Mouse (Mus musculus) heart, embryonic 13.5 days (tissue): ENCODE measurements at regions not wholly inside any gene's neighbourhood (a gene's known extent, or its start where the extent isn't known, plus 50 kb on each side); places are given as distances from the start of the nearest gene placed in this dataset.

Source experiments
- ATAC-seq: fragments of 200-750 bp; cut with Nextera tagmentation; 2 replicates; pipeline ENCODE4 v1.8.0; 2017; ENCODE audit warnings: moderate TSS enrichment; ENCODE audit not compliant: insufficient number of reproducible peaks, low FRiP score, low TSS enrichment; ENCODE audit errors: extremely low read depth
- H3K27ac ChIP-seq: fragments of 300-500 bp; sonication (generic); replicated peaks from 2 replicates; pipeline ENCODE4 v1.5.1; 2015; ENCODE audit warnings: moderate library complexity, mild to moderate bottlenecking, inconsistent platforms
- H3K27me3 ChIP-seq: fragments of 300-500 bp; sonication (generic); replicated peaks from 2 replicates; pipeline ENCODE4 v1.6.1; 2015; ENCODE audit warnings: mild to moderate bottlenecking, inconsistent platforms
- H3K36me3 ChIP-seq: fragments of 300-500 bp; sonication (generic); 2 replicates; pipeline ENCODE4 v1.6.1; 2015; ENCODE audit warnings: mild to moderate bottlenecking, inconsistent platforms
- H3K4me1 ChIP-seq: fragments of 300-500 bp; sonication (generic); 2 replicates; pipeline ENCODE4 v1.6.1; 2015; ENCODE audit warnings: inconsistent platforms
- H3K4me2 ChIP-seq: fragments of 300-500 bp; sonication (generic); 2 replicates; pipeline ENCODE4 v1.6.1; 2015; ENCODE audit warnings: inconsistent platforms, mild to moderate bottlenecking, moderate library complexity
- H3K4me3 ChIP-seq: fragments of 300-500 bp; sonication (generic); 2 replicates; pipeline ENCODE4 v1.5.1; 2015; ENCODE audit warnings: moderate library complexity, mild to moderate bottlenecking, inconsistent platforms
- H3K9ac ChIP-seq: fragments of 300-500 bp; sonication (generic); 2 replicates; pipeline ENCODE4 v1.6.1; 2015; ENCODE audit warnings: inconsistent platforms, mild to moderate bottlenecking, moderate library complexity
- H3K9me3 ChIP-seq: fragments of 300-500 bp; sonication (generic); 2 replicates; pipeline ENCODE4 v1.6.1; 2016; ENCODE audit warnings: inconsistent platforms
- WGBS: fragments of 180-500 bp; shearing (Covaris S2); methylation state at CpG from one replicate; pipeline ENCODE4 v1.1.7; 2015; ENCODE audit warnings: mixed read lengths; 5-methylcytosine and 5-hydroxymethylcytosine counted together

- H3K4me1 ChIP-seq, result no peaks in the 10 kb centered on the region; the same call in 1 of the 2 replicates
- H3K36me3 ChIP-seq, result no peaks in the 10 kb centered on the region
- no peak overlapping the region for H3K9ac ChIP-seq
- no peak overlapping the region for H3K4me3 ChIP-seq
- WGBS, result 69% methylated on average over 4 of the region's 4 CpGs
- no peaks in the 10 kb centered on the region for H3K9me3 ChIP-seq
- no peaks in the 10 kb centered on the region for H3K27me3 ChIP-seq
- H3K4me2 ChIP-seq, result no peak overlapping the region
- no peak for ATAC-seq
- H3K27ac ChIP-seq, result no peak overlapping the region
Measured at GRCm38 (mm10) chr6:53233777-53234176, 53.3 kb upstream of the Creb5 start.

DNA sequence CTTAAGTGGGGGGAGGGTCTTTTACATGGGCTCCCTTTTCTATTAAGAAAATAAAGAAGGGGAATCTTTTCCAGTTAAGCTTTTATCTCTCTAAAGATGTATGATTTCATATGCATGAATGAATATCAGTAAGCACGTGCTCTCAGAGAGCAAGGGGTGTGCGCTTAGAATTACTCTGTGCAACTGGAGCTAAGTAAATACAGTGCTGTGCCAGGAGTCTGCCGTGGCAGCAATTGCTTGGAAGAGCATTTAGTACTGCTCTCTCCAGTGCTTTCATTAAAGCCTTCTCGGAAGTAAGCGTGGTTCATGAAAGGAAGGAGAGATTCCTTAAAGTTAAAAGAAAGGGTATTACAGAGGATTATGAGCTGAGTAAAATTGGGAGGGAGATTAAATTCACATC is 54.5 kb upstream of the Creb5 start:
- H3K4me1 ChIP-seq, result no peaks in the 10 kb centered on the region; the same call in 1 of the 2 replicates
- H3K36me3 ChIP-seq, result no peaks in the 10 kb centered on the region
- 65% methylated on average over 5 of the region's 5 CpGs for WGBS
- no peaks in the 10 kb centered on the region for H3K9me3 ChIP-seq
- H3K9ac ChIP-seq, result no peak overlapping the region
- H3K27me3 ChIP-seq, result no peaks in the 10 kb centered on the region
- no peak overlapping the region for H3K27ac ChIP-seq
- H3K4me3 ChIP-seq, result no peak overlapping the region
- no peak overlapping the region for H3K4me2 ChIP-seq
- ATAC-seq, result no peak

DNA sequence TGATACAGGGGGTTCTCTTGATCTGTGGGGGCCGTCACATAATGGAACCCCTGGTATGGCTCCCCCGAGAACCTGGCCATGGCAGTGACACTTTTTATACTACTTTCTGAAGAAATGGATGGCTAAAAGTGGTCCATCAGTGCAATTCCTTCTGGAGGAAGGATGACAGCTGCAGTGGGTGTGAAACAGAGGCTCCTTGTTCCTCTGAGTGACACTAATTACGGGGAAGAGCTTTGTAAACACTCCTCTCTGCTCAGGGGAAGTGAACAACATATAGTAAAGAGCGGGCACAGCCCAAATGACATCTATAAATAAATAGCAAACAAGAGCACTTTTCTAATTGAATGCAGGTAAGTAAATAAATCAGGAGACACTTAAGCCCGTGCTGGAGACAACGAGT is 57.7 kb upstream of the Creb5 start:
- 54% methylated on average over 6 of the region's 6 CpGs for WGBS
- H3K9ac ChIP-seq, result no peak overlapping the region
- no peaks in the 10 kb centered on the region for H3K27me3 ChIP-seq
- H3K9me3 ChIP-seq, result no peaks in the 10 kb centered on the region
- no peak overlapping the region for H3K27ac ChIP-seq
- H3K36me3 ChIP-seq, result no peaks in the 10 kb centered on the region
- H3K4me1 ChIP-seq, result no peaks in the 10 kb centered on the region
- no peak overlapping the region for H3K4me2 ChIP-seq
- no peak for ATAC-seq
- no peak overlapping the region for H3K4me3 ChIP-seq

DNA sequence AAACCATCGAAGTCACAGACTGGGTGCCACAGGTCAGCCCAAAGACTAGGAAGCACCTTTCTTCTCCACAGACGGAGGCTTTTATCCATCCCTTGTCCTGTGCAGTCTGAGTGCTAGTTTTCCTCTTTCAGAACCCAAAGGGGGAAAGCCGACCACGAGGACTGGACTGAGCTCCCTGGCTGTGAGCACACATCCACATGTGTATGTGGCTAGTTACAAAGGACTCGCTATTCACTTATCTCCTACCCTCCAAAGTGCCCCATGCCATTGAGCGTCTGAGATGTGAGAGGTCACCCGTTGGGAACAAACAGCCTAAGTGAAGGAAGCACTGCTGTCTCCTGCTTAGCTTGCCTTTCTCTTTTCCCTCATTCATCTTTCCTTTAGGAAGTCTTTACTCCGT is 65.0 kb upstream of the Creb5 start:
- WGBS, result 46% methylated on average over 8 of the region's 8 CpGs
- no peak for ATAC-seq
- Histone ChIP-seq H3K27ac (no peak overlapping the region), H3K4me3 (no peak overlapping the region), H3K36me3 (no peaks in the 10 kb centered on the region), H3K27me3 (no peaks in the 10 kb centered on the region), H3K9me3 (no peaks in the 10 kb centered on the region), H3K4me1 (peaks cover 6% of the 10 kb centered on the region; the same call in 1 of the 2 replicates), H3K9ac (no peak overlapping the region), H3K4me2 (no peak overlapping the region)

DNA sequence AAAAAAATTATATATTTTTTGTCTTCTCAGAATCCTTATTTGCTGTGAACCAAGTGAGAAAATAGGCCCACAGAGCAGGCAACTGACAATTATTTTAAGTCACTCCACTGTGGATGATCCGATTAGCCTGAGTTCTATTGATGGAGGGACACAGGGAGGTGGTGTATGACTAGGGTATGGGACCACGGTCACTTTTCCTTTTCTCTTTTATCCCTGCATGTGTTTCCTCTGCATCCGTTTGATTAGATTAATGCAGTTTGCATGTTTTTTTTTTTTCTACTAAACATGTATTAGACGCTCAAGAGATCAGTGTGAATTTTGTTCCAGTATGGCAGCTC is 65.4 kb upstream of the Creb5 start:
- no peaks in the 10 kb centered on the region for H3K27me3 ChIP-seq
- H3K9ac ChIP-seq, result no peak overlapping the region
- no peak for ATAC-seq
- no peak overlapping the region for H3K27ac ChIP-seq
- H3K36me3 ChIP-seq, result no peaks in the 10 kb centered on the region
- H3K4me2 ChIP-seq, result no peak overlapping the region
- H3K4me1 ChIP-seq, result peaks cover 6% of the 10 kb centered on the region; the same call in 1 of the 2 replicates
- no peaks in the 10 kb centered on the region for H3K9me3 ChIP-seq
- H3K4me3 ChIP-seq, result no peak overlapping the region
- 80% methylated on average over 4 of the region's 4 CpGs for WGBS

GRCm38 (mm10) chr6:53220784-53221667 is 66.0 kb upstream of the Creb5 start:
- H3K9ac ChIP-seq, result no peak overlapping the region
- H3K27me3 ChIP-seq, result no peaks in the 10 kb centered on the region
- ATAC-seq, result no peak
- no peak overlapping the region for H3K27ac ChIP-seq
- no peak overlapping the region for H3K4me2 ChIP-seq
- WGBS, result 72% methylated on average over 18 of the region's 18 CpGs
- peaks cover 6% of the 10 kb centered on the region; the same call in 1 of the 2 replicates for H3K4me1 ChIP-seq
- H3K9me3 ChIP-seq, result no peaks in the 10 kb centered on the region
- H3K36me3 ChIP-seq, result no peaks in the 10 kb centered on the region
- no peak overlapping the region for H3K4me3 ChIP-seq

DNA sequence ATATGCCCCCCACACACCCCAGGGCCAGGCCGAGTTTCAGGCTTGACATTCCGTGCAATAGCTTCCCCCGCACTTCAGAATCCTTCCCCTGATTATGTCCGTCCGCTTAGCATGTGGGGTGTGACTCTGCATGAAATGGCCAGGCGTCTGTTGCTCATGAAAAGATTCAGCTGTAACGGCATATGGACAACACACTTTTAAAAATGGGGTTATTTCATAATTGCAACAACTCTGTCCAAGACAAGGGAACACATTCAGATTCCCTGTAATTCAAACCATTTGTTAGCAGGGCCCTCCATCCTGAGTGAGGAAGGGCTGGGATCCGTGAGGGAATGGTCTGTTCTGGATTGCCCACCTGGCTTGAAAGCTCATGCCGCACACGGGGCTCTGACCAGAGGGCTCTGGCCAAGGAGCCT is 68.2 kb upstream of the Creb5 start:
- Histone ChIP-seq H3K27me3 (no peaks in the 10 kb centered on the region), H3K4me2 (no peak overlapping the region), H3K4me3 (no peak overlapping the region), H3K9ac (no peak overlapping the region), H3K4me1 (peaks cover 6% of the 10 kb centered on the region; the same call in 1 of the 2 replicates), H3K27ac (no peak overlapping the region; the same call in 1 of the 2 replicates), H3K9me3 (no peaks in the 10 kb centered on the region), H3K36me3 (no peaks in the 10 kb centered on the region)
- WGBS, result 69% methylated on average over 10 of the region's 10 CpGs
- ATAC-seq, result no peak

- 55% methylated on average over 10 of the region's 10 CpGs for WGBS
- Histone ChIP-seq H3K9ac (no peak overlapping the region), H3K4me1 (peaks cover 6% of the 10 kb centered on the region; the same call in 1 of the 2 replicates), H3K4me2 (no peak overlapping the region), H3K27ac (no peak overlapping the region), H3K27me3 (no peaks in the 10 kb centered on the region), H3K9me3 (no peaks in the 10 kb centered on the region), H3K4me3 (no peak overlapping the region), H3K36me3 (no peaks in the 10 kb centered on the region)
- ATAC-seq, result no peak
Measured at GRCm38 (mm10) chr6:53217234-53218015, 69.6 kb upstream of the Creb5 start.

DNA sequence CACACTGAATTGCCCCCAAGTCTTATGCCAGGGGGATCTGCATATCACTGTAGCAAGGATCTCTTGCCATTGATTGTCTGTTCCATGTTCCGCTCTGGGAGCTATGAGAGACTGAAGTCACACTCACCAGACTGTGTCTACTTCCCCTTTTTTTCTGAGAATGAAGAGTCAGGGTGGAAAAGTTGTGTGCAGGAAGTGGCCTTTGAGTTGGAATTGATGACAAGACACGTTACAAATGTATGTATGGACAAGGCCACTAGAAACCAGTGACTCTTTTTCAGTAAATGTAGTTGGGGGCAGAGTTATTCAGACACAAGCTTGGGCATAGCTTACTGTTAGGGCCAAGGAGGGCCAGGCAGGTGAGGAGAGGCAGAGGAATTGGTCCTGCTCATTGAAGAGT is 70.4 kb upstream of the Creb5 start:
- H3K27ac ChIP-seq, result no peak overlapping the region
- H3K9ac ChIP-seq, result no peak overlapping the region
- 64% methylated on average over 2 of the region's 2 CpGs for WGBS
- no peaks in the 10 kb centered on the region for H3K27me3 ChIP-seq
- H3K4me3 ChIP-seq, result no peak overlapping the region
- no peaks in the 10 kb centered on the region for H3K36me3 ChIP-seq
- no peak for ATAC-seq
- H3K4me2 ChIP-seq, result no peak overlapping the region
- peaks cover 12% of the 10 kb centered on the region for H3K4me1 ChIP-seq
- no peaks in the 10 kb centered on the region for H3K9me3 ChIP-seq

GRCm38 (mm10) chr6:53211420-53211819 is 75.7 kb upstream of the Creb5 start:
- Histone ChIP-seq H3K27ac (no peak overlapping the region), H3K4me1 (peaks cover 17% of the 10 kb centered on the region), H3K4me3 (no peak overlapping the region), H3K27me3 (0 out of 2 replicates have a peak, but pooled peaks cover 9% of the 10 kb centered on the region), H3K4me2 (no peak overlapping the region), H3K9ac (no peak overlapping the region), H3K36me3 (no peaks in the 10 kb centered on the region), H3K9me3 (no peaks in the 10 kb centered on the region)
- 49% methylated on average over 3 of the region's 3 CpGs for WGBS
- ATAC-seq, result no peak

GRCm38 (mm10) chr6:53209398-53209797 is 77.7 kb upstream of the Creb5 start:
- no peaks in the 10 kb centered on the region for H3K36me3 ChIP-seq
- H3K4me1 ChIP-seq, result peaks cover 22% of the 10 kb centered on the region
- no peak overlapping the region for H3K27ac ChIP-seq
- no peaks in the 10 kb centered on the region for H3K9me3 ChIP-seq
- 44% methylated on average over 6 of the region's 6 CpGs for WGBS
- H3K4me2 ChIP-seq, result no peak overlapping the region
- H3K4me3 ChIP-seq, result no peak overlapping the region
- no peak overlapping the region for H3K9ac ChIP-seq
- H3K27me3 ChIP-seq, result 0 out of 2 replicates have a peak, but pooled peaks cover 9% of the 10 kb centered on the region
- ATAC-seq, result no peak
